Mouse (Mus musculus): Measurements from ENCODE around the gene Fhdc1.
A peak's percentile ranks its signal among the peaks of the same experiment; 100 is the strongest.

Gene Fhdc1

DNA sequence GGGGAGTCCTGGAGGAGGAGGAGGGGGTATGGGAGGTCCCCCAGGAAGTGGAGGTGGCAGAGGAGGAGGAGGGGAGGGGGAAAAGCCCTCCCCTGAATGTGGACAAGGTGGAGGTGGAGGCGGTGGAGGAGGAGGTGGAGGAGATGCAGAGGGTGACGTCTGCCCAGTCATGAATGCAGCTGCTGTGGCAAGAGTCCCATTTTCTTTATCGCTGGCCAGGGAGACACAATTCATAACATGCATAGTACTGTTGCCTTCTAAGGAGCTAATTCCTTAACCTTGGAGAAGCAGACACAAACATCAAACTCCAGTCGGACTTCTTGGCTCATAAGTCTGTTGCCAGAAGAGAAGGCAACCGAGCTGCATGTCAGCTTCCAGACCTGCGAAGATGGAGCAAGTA lies 5.8 kb downstream of the Fhdc1 start:
- DNase-seq (ENCODE audit: low spot score) = no peak

DNA sequence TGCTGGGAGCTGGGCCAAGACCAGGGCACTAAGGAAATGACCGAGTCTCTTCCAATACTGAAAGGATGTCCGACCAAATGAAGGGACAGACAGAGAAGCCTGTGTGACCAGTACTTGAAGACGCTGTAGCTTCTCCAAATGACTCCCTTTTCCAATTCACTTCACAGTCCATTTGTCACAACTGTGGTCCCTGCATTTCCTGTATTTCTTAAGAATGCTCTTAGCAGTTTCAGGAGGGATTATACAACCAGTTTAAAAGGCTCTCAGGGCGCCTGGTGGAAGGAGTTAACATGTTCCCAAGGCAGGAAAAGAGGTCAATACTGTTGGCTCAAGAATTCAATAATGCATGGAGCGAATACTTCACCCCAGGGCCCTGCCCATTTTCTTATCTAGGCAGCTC lies 7.3 kb downstream of the Fhdc1 start:
- DNase-seq (ENCODE audit: low spot score) = peak; percentile 57

DNA sequence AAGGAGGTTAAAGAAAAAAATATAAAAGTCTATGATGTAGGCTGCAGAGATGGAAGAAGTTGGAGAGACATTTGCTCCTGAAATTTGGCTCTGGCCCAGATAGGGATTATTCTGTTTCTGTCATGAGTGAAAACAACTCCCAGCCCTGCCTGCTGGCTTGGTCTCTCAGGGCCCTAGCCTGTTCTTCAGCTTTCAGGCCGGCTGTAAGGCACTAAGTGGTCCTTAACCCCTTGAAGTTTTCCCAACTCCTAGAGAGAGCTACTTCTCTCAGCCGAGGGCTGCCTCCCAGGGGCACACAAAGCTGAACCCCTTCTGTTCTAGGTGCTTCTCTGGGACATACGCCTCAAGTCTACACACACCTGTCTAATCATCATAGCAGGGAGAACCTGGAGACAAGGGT lies 7.7 kb downstream of the Fhdc1 start:
- no peak for DNase-seq (ENCODE audit: low spot score)

DNA sequence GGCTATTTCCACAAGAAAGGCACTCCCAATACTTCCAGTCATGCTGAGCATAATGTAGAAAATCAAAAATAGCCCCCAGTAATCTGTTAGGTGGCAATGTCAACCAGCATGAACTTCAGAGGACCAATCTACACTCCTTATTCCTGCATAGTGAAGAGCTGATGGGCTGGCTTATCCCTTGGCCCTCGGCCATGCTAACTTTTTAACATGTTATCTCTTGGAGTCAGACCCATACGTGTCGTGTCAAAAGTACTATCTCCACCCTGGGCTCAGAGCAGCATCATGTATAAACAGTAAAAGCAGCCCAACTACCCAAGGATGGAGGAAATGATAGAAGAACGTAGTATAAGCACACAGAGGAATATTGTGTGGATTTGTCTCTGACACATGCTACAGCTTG lies 9.1 kb downstream of the Fhdc1 start:
- no peak for DNase-seq (ENCODE audit: low spot score)

DNA sequence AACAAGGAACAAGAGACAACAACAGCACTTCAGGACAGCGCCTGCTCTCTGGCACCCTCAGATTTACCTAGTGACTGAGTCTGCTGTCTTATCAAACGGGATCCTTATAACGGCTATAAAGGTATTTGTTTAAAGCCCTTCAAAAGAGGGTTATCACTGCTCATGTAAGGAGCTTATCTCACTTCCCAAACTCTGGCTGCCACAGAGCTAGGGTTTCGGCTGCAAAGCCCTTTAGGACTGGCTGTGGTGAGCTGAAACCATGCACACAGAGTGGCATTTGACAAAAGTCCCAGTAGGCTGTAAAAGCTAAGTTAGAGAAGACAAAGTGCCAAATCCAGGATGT lies 12.1 kb downstream of the Fhdc1 start:
- no peak for DNase-seq (ENCODE audit: low spot score)

DNA sequence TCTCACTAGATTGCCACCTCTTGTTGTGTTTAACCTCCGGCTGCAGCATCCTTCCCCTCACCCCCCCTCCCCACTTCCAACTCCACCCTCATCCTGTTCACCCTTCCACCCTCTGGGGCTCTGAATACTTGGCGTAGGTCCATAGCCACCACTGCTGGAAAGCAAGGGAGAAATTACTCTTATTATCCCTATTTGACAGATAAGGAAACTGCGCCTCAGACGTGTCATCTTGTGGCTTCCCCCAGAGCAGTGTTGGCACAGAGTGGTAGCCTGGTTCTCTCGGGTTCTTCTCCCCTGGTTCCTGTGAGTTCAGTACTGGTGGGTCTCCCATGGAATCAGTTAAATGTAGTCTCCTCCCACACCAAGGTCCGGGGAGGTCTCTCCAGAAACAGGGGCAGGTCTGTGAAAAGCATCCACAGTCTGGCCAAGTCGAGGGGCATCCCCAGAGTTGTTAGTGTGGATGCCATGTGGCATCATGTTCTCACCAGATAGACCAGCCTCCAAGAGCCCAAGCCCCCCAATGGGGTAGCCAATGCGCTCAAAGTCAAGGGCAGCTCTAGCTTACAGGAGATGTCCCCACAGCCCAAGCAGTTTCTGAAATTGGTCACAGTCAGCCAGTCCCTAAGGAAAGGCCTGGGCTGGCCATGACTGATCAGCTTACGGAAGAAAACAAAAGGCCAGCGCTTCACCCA lies 12.7 kb downstream of the Fhdc1 start:
- no peak for DNase-seq (ENCODE audit: low spot score)

DNA sequence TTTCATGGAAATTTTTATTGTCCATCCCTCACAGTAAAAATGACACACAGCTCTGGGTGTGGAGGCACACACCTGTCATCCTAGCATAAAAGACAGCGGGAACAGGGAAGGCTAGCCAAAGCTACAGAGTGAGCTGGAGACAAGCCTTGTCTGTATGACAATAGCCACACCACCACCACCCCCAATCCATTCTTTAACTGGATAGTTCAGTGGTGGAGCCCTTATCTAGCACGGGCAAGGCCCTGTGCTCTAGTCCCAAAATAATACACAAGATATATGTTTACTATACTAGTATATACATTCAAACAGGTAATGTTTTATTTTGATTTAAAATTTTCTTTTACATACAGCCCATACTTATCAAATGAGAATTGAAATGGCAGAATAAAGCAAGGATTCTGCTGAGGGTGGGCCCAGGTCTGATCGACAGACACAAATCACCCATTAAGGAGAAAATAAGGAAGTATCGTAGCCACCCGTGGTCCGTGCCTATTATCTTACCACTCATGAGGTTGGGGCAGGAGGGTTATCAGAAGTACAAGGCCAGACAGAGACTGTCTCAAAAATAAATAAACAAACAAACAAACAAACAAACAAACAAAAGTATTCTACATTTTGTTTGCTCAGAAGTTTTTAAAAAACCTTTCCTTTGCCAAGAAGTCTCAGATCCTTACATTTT lies 14.3 kb downstream of the Fhdc1 start:
- no peak for DNase-seq (ENCODE audit: low spot score)

DNA sequence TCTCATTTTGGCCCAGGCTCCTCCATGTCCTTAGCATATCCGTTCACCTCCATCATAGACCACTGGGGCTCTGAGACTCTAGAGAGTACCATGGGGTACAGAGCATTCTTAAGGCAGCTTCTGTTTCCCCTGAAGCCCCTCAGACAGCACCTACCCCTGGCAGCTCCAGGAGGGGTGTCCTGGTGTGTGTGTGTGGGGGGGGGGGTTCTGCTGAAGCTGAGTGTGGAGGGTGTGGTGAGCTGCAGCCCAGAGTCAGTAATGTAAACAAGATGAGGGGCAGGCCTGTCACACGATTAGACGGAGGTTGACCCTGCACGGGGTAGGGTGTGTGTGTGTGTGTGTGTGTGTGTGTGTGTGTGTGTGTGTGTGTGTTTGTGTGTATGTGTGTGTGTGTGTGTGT lies 18.5 kb downstream of the Fhdc1 start:
- DNase-seq (ENCODE audit: low spot score) = no peak

DNA sequence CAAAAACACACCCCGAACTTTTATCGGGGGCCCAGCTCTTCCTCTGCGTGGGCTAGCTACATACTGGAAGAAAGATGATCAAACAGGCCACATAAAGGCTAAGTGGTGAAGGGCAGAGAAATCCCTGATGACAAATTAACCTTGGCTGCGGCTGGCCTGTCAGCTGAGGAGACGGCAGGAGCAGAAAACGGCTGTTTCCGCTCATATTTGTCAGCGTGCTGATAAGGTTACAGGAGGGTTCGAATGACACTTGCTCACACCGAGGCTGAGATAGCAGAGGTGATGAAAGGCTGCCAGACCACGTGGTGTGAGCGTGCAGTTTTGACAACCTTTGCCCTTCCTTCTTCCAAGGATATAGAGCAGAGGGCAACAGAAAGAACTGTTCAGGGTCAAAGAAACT lies 19.3 kb downstream of the Fhdc1 start:
- DNase-seq (ENCODE audit: low spot score) = no peak

DNA sequence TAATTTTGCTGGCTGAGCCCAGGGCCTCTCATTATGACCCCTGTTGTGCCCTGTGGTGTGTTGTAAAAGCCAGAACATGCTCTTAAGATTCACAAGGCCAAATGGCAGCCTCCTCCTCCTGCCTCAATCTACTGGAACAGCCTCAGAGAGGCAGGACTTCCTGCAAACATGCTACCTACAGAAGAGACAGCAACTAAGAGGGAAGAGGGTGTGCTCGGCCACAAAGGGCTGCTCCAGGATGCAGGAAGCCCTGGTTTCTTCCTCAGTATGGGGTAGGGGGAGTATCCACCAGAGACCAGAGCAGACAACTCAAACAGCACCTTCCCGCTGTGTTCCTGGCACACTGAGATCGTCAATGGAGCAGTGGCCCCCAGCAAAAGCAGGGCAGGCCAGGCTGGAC lies 19.7 kb downstream of the Fhdc1 start:
- no peak for DNase-seq (ENCODE audit: low spot score)

DNA sequence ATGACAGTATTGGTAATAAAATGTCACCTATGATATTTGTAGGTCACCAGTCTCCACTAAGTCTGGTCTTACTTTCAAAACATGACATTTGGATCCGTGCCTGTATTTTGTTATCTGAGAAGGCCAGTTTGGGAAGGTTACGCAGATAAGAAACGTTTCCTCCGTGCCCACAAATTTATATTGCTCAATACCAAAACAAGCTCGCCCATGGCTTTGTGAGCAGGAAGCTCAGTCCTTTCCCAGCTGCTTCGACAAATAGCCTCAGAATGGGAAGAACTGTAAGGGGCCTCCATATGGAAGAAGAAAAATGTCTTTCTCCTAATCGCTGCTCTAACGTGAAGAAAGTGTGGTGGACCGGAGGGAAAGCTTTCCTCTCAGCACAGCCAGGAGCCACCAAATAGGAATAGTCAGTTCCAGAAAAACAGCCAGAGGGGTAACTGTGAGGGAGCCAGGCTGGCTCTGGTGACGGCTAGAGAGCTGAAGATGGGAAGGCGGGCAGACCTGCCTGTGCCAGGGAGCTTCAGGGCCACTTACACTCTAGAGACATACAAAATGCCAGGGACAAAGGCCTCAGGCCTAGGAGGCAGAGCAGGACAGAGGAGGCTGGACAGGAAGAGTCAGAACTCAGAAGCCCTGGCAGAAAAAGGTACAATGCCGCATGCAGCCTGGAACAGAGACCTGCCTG lies 24.4 kb downstream of the Fhdc1 start:
- peak; percentile 56 for DNase-seq (ENCODE audit: low spot score)

DNA sequence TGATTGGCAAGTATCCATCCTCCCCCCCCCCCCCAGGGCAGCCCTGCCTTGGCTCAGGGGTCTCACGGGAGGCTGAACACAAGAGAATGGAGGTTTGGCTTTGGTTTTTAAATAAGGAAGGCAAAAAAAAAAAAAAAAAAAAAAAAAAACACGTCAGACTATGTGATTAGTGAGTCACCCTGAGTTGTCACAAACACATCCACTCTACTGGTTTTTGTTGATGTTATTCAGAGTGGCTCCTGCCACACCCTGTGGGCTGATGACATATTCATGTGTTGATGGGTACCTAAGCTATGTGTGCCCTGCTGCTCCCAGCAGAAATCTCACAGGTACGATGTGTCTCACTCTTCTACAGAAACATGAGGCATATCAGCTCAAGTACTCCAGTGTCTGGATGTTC lies 29.6 kb downstream of the Fhdc1 start:
- no peak for DNase-seq (ENCODE audit: low spot score)

DNA sequence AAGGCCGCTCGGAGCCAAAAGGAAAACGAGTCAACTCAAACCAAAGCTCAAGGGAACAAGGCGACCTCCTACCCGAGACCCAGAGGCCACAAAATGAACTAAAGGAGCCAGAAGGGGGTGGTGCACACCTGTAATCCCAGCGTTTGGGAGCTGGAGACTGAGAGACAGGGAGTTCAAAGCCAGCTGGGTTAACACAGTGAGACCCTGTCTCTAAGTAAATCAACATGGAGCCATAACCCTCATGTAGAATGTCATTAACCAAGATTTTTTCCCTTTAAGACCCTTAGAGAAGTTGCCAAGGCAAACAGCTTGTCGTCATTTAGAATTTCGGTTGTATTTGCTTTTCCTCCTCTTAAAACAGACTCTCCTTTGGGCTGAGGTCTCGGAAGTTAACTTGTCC lies 31.2 kb downstream of the Fhdc1 start:
- no peak for DNase-seq (ENCODE audit: low spot score)

DNA sequence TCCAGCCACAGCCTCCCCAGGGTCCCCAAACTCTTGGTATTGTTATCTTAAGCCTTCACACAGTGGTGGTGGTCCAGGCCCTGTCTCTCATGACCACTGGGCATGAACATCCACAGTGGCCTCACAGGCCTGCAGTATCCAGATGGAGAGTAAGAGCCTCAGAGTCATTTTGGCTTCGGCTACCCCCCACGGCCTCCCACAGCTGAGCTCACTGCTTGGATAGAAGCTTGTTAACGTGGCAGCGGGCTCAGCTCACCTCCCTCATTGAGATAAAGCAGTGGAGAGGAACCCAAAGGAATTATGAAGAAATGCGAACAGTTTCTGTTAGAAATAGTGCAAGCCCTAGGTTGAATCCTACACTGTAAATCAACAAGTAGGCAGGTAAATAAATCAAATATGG lies 32.4 kb downstream of the Fhdc1 start:
- no peak for DNase-seq (ENCODE audit: low spot score)

DNA sequence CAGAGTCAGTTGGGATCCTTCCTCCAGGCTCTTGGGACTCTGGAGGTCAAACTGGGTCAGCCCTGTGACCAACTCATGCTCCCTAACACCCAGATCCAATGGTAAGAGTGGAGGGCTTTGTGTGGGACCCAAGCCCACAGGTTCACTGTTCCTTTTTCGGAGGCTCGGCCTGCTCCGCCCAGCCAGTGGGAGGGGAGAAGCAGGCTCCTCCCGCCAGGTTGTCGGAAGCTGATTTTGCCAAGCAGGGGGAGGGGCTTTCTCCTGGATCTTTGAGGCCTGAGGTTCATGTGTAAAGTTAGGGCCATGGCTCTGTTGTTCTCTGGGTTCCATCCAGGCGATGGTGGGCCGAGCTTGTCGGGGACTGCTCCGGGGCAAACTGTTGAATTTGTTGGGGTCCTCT lies 34.4 kb downstream of the Fhdc1 start:
- no peak for DNase-seq (ENCODE audit: low spot score)

DNA sequence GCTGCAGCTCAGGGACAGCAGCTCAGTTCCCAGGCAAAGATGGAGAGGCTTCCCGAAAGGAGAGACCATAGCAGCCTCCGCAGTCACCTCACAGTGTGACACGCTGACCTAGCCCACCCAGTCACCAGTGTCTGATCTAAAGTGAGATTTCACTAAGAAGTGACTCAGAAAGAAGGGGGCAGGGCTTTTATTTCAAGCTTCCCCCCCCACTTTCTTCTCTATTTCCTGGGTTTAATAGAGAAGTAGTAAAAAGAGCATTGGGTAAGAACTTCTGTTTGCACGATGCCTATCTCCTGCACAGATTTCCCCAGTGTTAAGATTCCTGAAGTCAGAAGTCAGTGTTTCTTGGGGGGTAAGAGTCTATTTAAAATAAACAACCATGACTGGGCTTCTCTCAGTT lies 37.3 kb downstream of the Fhdc1 start:
- DNase-seq (ENCODE audit: low spot score) = no peak

DNA sequence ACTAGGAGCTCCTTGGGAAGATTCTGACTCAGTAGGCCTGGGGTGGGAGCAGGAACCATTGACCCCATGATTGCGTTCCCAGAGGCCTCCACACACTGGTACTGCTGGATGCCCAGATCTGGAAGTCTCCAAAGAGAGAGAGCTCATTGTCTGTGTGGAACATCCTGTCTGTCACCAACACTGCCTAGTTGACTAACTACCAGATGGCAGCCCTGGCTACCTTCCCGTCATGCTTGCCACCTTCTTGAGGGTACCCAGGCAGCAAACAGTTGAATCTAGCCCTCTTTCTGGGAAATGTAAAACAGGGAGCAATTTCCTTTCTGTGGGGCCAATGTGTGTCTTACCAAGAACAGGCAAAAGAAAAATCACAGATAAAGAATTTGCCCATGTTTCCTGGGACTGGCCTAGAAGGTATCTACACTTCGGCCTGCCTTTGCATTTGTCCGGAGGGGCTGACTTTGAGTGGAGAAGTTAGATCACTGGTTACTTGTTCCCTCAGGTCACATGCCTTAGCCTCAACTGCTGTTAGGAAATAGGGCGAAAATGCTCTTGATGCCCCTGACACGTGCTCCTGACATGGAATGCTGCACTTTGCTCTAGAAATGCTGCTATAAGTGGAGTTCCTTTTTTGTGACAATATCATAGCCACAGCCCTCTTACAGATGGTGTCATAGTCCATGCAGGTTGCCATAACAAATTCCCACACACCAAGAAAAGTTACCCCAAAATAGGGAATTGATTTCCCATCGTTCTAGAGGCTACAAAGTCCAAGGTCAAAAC lies 40.6 kb downstream of the Fhdc1 start:
- peak; percentile 36 for DNase-seq (ENCODE audit: low spot score)

DNA sequence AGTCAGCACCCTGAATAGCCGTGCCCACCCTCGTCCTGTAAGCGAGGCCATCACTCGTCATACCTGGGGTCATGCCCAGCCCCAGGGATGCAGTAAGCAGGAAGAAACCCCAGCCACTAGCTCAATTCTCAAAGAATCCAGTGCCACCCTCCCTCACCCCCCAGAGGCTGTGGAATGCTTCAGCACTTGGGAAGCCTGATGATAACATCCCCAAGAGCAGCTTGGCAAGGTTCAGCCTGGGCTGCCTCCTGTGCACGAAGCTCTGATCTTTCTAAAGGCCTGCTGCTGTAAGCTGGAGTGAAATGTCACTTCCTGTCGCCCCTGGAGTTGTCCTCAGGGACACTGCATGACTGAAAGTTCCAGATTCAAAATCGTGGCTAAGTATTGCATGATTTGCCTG lies 41.4 kb downstream of the Fhdc1 start:
- no peak for DNase-seq (ENCODE audit: low spot score)

DNA sequence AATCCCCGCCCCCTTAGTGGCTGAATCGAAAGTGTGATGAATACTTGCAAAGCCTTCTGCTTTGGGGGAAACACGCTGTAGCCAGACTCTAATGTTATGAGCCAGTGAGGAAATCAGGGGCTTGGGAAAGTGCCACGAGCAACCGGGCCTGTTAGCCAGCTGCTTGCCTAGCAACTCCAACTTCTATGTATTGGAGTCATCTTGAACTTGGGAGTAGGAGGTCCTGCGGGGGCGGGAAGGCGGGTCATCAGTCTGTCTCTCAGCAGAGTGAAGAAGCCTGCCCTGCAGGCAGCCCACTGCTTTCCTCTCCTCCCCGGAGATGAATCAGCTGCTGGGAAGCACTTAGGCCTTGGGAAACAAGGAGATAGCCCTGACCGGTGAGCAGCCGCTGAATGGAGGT lies 42.1 kb downstream of the Fhdc1 start:
- peak; percentile 48 for DNase-seq (ENCODE audit: low spot score)

DNA sequence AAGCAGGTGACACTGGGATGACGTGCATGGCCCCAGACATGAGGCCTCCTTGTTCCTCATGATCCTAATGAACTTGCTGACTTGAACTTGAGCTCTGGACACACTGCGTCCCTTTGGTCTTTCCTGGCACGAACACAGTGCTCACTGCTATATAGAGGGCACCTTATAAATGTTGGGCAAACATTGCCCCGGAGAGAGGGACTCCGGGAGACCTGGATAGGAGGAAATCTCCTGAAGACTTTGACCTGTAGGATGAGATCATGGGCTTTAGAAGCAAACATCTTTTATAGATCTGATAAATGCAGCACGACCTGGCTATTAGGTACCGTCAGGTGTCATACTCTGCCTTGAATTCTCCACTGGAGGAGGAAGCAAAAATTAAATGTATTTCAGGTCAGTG lies 43.3 kb downstream of the Fhdc1 start:
- DNase-seq (ENCODE audit: low spot score) = no peak

DNA sequence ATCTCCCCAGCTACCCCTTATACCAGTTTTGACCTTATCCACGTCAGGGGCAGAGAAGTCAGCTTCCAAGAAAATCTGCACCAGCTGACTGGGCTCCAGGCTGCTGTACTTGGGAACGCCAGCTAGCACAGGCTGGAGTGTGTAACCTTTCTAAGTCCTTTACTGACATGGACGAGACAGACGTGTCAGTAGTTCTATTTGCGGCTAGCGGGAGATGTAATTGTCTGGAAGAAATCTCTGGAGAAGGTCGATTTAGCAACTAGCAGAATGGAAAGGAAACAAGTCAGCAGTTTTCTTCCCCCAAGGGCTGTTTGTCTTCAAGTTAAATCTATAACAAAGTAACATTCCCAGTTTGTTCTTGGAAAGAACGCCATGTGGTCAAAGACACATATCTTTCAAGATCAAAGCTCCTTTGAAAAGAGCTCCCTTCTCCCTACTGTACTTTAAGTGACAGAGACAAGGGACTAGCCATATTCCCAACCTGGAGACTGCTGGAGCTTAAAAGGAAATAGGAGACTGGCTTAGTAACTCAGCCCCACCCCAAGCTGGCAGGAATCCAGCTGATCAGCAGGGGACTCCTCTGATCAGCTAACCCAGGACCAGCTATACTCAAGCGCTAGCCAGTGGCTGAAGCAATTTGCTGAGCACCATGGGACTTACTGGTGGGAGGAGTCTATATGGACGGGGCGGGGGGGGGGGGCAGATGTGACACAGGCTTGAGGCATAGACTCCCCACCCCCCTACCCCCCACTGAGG lies 44.8 kb downstream of the Fhdc1 start:
- no peak for DNase-seq (ENCODE audit: low spot score)

DNA sequence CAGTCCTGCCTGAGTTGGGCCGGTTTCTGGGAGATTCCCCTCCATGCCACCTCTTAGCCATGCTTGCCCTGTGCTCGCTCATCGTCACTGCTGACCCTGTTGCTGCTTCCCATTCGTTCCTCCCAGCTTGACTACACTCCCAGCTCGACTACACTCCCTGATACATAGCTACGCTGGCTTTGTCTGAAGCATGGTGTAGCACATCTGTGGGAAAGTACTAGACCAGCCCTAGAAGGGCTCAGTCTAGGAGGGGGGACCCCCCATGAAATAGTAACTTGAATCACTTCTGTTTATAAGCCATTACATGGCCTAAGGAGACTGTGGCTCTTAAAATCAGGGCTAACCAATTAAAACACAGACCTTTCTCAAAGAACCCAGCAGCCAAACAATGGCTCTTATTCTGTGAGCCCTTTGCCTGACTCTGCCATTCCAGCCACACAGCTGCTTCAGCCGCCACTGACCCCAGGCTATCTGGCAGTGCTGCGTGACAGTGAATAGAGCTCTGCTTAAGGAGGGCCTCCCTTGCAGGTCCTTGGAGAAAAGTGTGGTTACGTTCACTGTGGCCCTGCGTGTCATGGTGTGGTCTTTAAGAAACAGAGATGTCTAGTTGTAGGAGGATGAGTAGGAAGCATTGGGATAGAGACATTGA lies 47.3 kb downstream of the Fhdc1 start:
- DNase-seq (ENCODE audit: low spot score) = no peak

All from lung, postnatal 25 days (tissue).